Mouse (Mus musculus): ENCODE measurements around the gene Popdc2. TPM values are rescaled to one million over a fixed set of nuclear protein-coding genes. Genes with fewer than 3 reads are reported as not detected.

The Popdc2 gene
- polyA plus RNA-seq, 1 experiment = 0.81 TPM

- peak; percentile 40; the same call in 1 of the 2 replicates for TF ChIP-seq POLR2A (IDR thresholded peaks at IDR 0.05; ENCODE audit: borderline replicate concordance, extremely low read depth, insufficient read depth, insufficient read length, poor library complexity, severe bottlenecking)
- TF ChIP-seq CTCF (IDR thresholded peaks at IDR 0.05; ENCODE audit: borderline replicate concordance, extremely low read depth, insufficient read depth, insufficient read length) = no peak
- DNase-seq (ENCODE audit: low read depth) = peak; percentile 97
Observed at GRCm38 (mm10) chr16:38346529-38347325, 15.3 kb upstream of the Popdc2 start, which contains the start of the genes Cox17 and Gm21987. TSS of gene Cox17 (plus strand) at chr16:38346991. TSS of gene Gm21987 (plus strand) at chr16:38347040.

GRCm38 (mm10) chr16:38347588-38347987 lies 14.4 kb upstream of the Popdc2 start:
- TF ChIP-seq CTCF (IDR thresholded peaks at IDR 0.05; ENCODE audit: borderline replicate concordance, extremely low read depth, insufficient read depth, insufficient read length) = no peak
- TF ChIP-seq POLR2A (IDR thresholded peaks at IDR 0.05; ENCODE audit: borderline replicate concordance, extremely low read depth, insufficient read depth, insufficient read length, poor library complexity, severe bottlenecking) = no peak
- DNase-seq (ENCODE audit: low read depth) = no peak

GRCm38 (mm10) chr16:38348217-38348761 lies 13.7 kb upstream of the Popdc2 start:
- DNase-seq (ENCODE audit: low read depth) = no peak
- TF ChIP-seq POLR2A (IDR thresholded peaks at IDR 0.05; ENCODE audit: borderline replicate concordance, extremely low read depth, insufficient read depth, insufficient read length, poor library complexity, severe bottlenecking) (no peak), CTCF (IDR thresholded peaks at IDR 0.05; ENCODE audit: borderline replicate concordance, extremely low read depth, insufficient read depth, insufficient read length) (no peak)

- no peak for TF ChIP-seq POLR2A (IDR thresholded peaks at IDR 0.05; ENCODE audit: borderline replicate concordance, extremely low read depth, insufficient read depth, insufficient read length, poor library complexity, severe bottlenecking)
- TF ChIP-seq CTCF (IDR thresholded peaks at IDR 0.05; ENCODE audit: borderline replicate concordance, extremely low read depth, insufficient read depth, insufficient read length) = no peak
- no peak for DNase-seq (ENCODE audit: low read depth)
Observed at GRCm38 (mm10) chr16:38349881-38350280, 12.1 kb upstream of the Popdc2 start.

GRCm38 (mm10) chr16:38350361-38350855 lies 11.6 kb upstream of the Popdc2 start:
- no peak for TF ChIP-seq CTCF (IDR thresholded peaks at IDR 0.05; ENCODE audit: borderline replicate concordance, extremely low read depth, insufficient read depth, insufficient read length)
- TF ChIP-seq POLR2A (IDR thresholded peaks at IDR 0.05; ENCODE audit: borderline replicate concordance, extremely low read depth, insufficient read depth, insufficient read length, poor library complexity, severe bottlenecking) = no peak
- no peak for DNase-seq (ENCODE audit: low read depth)

- no peak for DNase-seq (ENCODE audit: low read depth)
- TF ChIP-seq CTCF (IDR thresholded peaks at IDR 0.05; ENCODE audit: borderline replicate concordance, extremely low read depth, insufficient read depth, insufficient read length) (no peak), POLR2A (IDR thresholded peaks at IDR 0.05; ENCODE audit: borderline replicate concordance, extremely low read depth, insufficient read depth, insufficient read length, poor library complexity, severe bottlenecking) (no peak)
Observed at GRCm38 (mm10) chr16:38350939-38351338, 11.1 kb upstream of the Popdc2 start.

- TF ChIP-seq POLR2A (IDR thresholded peaks at IDR 0.05; ENCODE audit: borderline replicate concordance, extremely low read depth, insufficient read depth, insufficient read length, poor library complexity, severe bottlenecking) (no peak), CTCF (IDR thresholded peaks at IDR 0.05; ENCODE audit: borderline replicate concordance, extremely low read depth, insufficient read depth, insufficient read length) (no peak)
- no peak for DNase-seq (ENCODE audit: low read depth)
Observed at GRCm38 (mm10) chr16:38352031-38352430, 10.0 kb upstream of the Popdc2 start.

GRCm38 (mm10) chr16:38352851-38353250 lies 9.2 kb upstream of the Popdc2 start:
- no peak for DNase-seq (ENCODE audit: low read depth)
- TF ChIP-seq POLR2A (IDR thresholded peaks at IDR 0.05; ENCODE audit: borderline replicate concordance, extremely low read depth, insufficient read depth, insufficient read length, poor library complexity, severe bottlenecking) = no peak
- no peak for TF ChIP-seq CTCF (IDR thresholded peaks at IDR 0.05; ENCODE audit: borderline replicate concordance, extremely low read depth, insufficient read depth, insufficient read length)

- no peak for DNase-seq (ENCODE audit: low read depth)
- no peak for TF ChIP-seq POLR2A (IDR thresholded peaks at IDR 0.05; ENCODE audit: borderline replicate concordance, extremely low read depth, insufficient read depth, insufficient read length, poor library complexity, severe bottlenecking)
- no peak for TF ChIP-seq CTCF (IDR thresholded peaks at IDR 0.05; ENCODE audit: borderline replicate concordance, extremely low read depth, insufficient read depth, insufficient read length)
Observed at GRCm38 (mm10) chr16:38353642-38354041, 8.4 kb upstream of the Popdc2 start.

GRCm38 (mm10) chr16:38354185-38354913 lies 7.7 kb upstream of the Popdc2 start:
- no peak for TF ChIP-seq CTCF (IDR thresholded peaks at IDR 0.05; ENCODE audit: borderline replicate concordance, extremely low read depth, insufficient read depth, insufficient read length)
- TF ChIP-seq POLR2A (IDR thresholded peaks at IDR 0.05; ENCODE audit: borderline replicate concordance, extremely low read depth, insufficient read depth, insufficient read length, poor library complexity, severe bottlenecking) = no peak

GRCm38 (mm10) chr16:38358256-38358812 lies 3.7 kb upstream of the Popdc2 start:
- DNase-seq (ENCODE audit: low read depth) = no peak
- no peak for TF ChIP-seq POLR2A (IDR thresholded peaks at IDR 0.05; ENCODE audit: borderline replicate concordance, extremely low read depth, insufficient read depth, insufficient read length, poor library complexity, severe bottlenecking)
- no peak for TF ChIP-seq CTCF (IDR thresholded peaks at IDR 0.05; ENCODE audit: borderline replicate concordance, extremely low read depth, insufficient read depth, insufficient read length)

More at GRCm38 (mm10) chr16:38354185-38354913, 7.7 kb upstream of the Popdc2 start:
- no peak for DNase-seq (ENCODE audit: low read depth)

Measured in brain, embryonic 14.5 days (tissue).